Mouse (Mus musculus) intestine, embryonic 16.5 days (tissue): ENCODE results near the gene Mettl17. TPM values are rescaled to one million over a fixed set of nuclear protein-coding genes. Genes with fewer than 3 reads are reported as not detected.

ENCODE experiments used
- ATAC-seq: fragments of 200-750 bp; cut with Nextera tagmentation; 2 replicates; pipeline ENCODE4 v1.8.0; 2017; ENCODE audit warnings: moderate TSS enrichment, moderate library complexity
- H3K27ac ChIP-seq: fragments of 300-500 bp; sonication (generic); 2 replicates; pipeline ENCODE4 v1.5.1; 2014; ENCODE audit warnings: mild to moderate bottlenecking, low read length
- H3K27me3 ChIP-seq: fragments of 300-500 bp; sonication (generic); replicated peaks from 2 replicates; pipeline ENCODE4 v1.6.1; 2014; ENCODE audit warnings: low read length, control low read depth, mixed read lengths; ENCODE audit not compliant: control insufficient read depth, insufficient read depth
- H3K36me3 ChIP-seq: fragments of 300-500 bp; sonication (generic); 2 replicates; pipeline ENCODE4 v1.6.1; 2014; ENCODE audit warnings: low read length, control low read depth; ENCODE audit not compliant: control insufficient read depth, insufficient read depth
- H3K4me1 ChIP-seq: fragments of 300-500 bp; sonication (generic); 2 replicates; pipeline ENCODE4 v1.6.1; 2014; ENCODE audit warnings: low read length, control low read depth, mixed read lengths; ENCODE audit not compliant: control insufficient read depth, insufficient read depth
- H3K4me2 ChIP-seq: fragments of 300-500 bp; sonication (generic); 2 replicates; pipeline ENCODE4 v1.6.1; 2014; ENCODE audit warnings: low read depth, low read length, control low read depth
- H3K4me3 ChIP-seq: fragments of 300-500 bp; sonication (generic); 2 replicates; pipeline ENCODE4 v1.5.1; 2014; ENCODE audit warnings: mild to moderate bottlenecking, low read length
- H3K9ac ChIP-seq: fragments of 300-500 bp; sonication (generic); 2 replicates; pipeline ENCODE4 v1.6.1; 2014; ENCODE audit warnings: low read depth, low read length
- H3K9me3 ChIP-seq: fragments of 300-500 bp; sonication (generic); 2 replicates; pipeline ENCODE4 v1.6.1; 2016; ENCODE audit warnings: low read length, control low read depth; ENCODE audit not compliant: control insufficient read depth
- WGBS: fragments of 180-500 bp; shearing (Covaris S2); extraction: QIAGEN DNeasy Blood & Tissue Kit; methylation state at CpG from one replicate; pipeline ENCODE4 v1.1.7; 2014; 5-methylcytosine and 5-hydroxymethylcytosine counted together
- polyA plus RNA-seq: library from polyadenylated mRNA; unstranded; fragments of >200 nt; fragmentation: Nextera tagmentation; extraction: Ambion mirVana; gene quantifications from 2 replicates; pipeline ENCODE4 v1.2.1, GENCODE M21; 2015

The Mettl17 gene
- polyA plus RNA-seq, 1 experiment from 2014 or later = 50.3 TPM

DNA sequence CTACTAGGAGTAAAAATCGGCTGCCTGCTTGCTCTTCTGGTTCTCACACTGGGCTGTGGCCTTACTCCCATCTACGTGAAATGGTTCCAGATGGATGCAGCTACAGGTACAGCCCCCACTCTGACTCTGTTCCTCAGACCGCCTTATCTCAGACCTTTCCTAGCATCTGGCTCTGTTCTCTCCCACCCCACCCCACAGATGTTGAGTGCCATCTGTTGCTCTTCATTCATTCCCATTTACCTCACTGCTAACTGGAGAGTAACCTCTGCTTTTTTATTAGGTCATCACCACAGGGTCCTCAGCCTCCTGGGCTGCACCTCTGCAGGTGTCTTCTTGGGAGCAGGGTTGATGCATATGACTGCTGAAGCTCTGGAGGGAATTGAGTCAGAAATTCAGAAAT lies 9.2 kb downstream of the Mettl17 start:
- Histone ChIP-seq H3K36me3 (peaks cover 22% of the 10 kb centered on the region), H3K9ac (no peak overlapping the region)
- WGBS = 54% methylated on average over 3 of the region's 3 CpGs

GRCm38 (mm10) chr14:51895071-51895470 lies 10.4 kb downstream of the Mettl17 start:
- H3K4me2 ChIP-seq = no peak overlapping the region
- H3K4me3 ChIP-seq = no peak overlapping the region
- H3K27me3 ChIP-seq = no peaks in the 10 kb centered on the region
- peaks cover 13% of the 10 kb centered on the region for H3K36me3 ChIP-seq
- H3K9ac ChIP-seq = no peak overlapping the region
- 73% methylated on average over 14 of the region's 14 CpGs for WGBS
- H3K4me1 ChIP-seq = peaks cover 7% of the 10 kb centered on the region; the same call in 1 of the 2 replicates
- ATAC-seq = no peak
- H3K9me3 ChIP-seq = no peaks in the 10 kb centered on the region
- H3K27ac ChIP-seq = no peak overlapping the region

More for the DNA sequence above, 9.2 kb downstream of the Mettl17 start:
- Histone ChIP-seq H3K4me3 (no peak overlapping the region), H3K4me2 (no peak overlapping the region), H3K27ac (no peak overlapping the region), H3K4me1 (peaks cover 7% of the 10 kb centered on the region; the same call in 1 of the 2 replicates), H3K9me3 (no peaks in the 10 kb centered on the region), H3K27me3 (no peaks in the 10 kb centered on the region)
- no peak for ATAC-seq

- Histone ChIP-seq H3K9me3 (no peaks in the 10 kb centered on the region), H3K36me3 (peaks cover 8% of the 10 kb centered on the region), H3K27me3 (no peaks in the 10 kb centered on the region), H3K4me1 (peaks cover 7% of the 10 kb centered on the region; the same call in 1 of the 2 replicates), H3K4me2 (no peak overlapping the region), H3K4me3 (no peak overlapping the region), H3K9ac (no peak overlapping the region), H3K27ac (no peak overlapping the region)
- peak; percentile 61 for ATAC-seq
- WGBS = 57% methylated on average over 6 of the region's 6 CpGs
These were observed 11.4 kb downstream of the Mettl17 start for GRCm38 (mm10) chr14:51896019-51896418.

GRCm38 (mm10) chr14:51896539-51897170 lies 12.0 kb downstream of the Mettl17 start:
- no peak overlapping the region for H3K9ac ChIP-seq
- no peak overlapping the region for H3K27ac ChIP-seq
- WGBS = 59% methylated on average over 8 of the region's 8 CpGs
- no peaks in the 10 kb centered on the region for H3K9me3 ChIP-seq
- H3K36me3 ChIP-seq = peaks cover 2% of the 10 kb centered on the region; the same call in 1 of the 2 replicates
- H3K4me2 ChIP-seq = no peak overlapping the region
- ATAC-seq = peak; percentile 66
- peaks cover 7% of the 10 kb centered on the region; the same call in 1 of the 2 replicates for H3K4me1 ChIP-seq
- H3K4me3 ChIP-seq = no peak overlapping the region
- H3K27me3 ChIP-seq = no peaks in the 10 kb centered on the region

- Histone ChIP-seq H3K4me2 (no peak overlapping the region), H3K4me1 (peaks cover 12% of the 10 kb centered on the region), H3K9ac (no peak overlapping the region), H3K36me3 (no peaks in the 10 kb centered on the region), H3K4me3 (no peak overlapping the region), H3K27me3 (no peaks in the 10 kb centered on the region), H3K27ac (no peak overlapping the region), H3K9me3 (no peaks in the 10 kb centered on the region)
- 97% methylated on average over 1 of the region's 1 CpGs for WGBS
- ATAC-seq = no peak
These were observed 14.7 kb downstream of the Mettl17 start for GRCm38 (mm10) chr14:51899351-51899750.

GRCm38 (mm10) chr14:51902806-51903710 lies 18.4 kb downstream of the Mettl17 start:
- 56% methylated on average over 9 of the region's 9 CpGs for WGBS
- no peaks in the 10 kb centered on the region for H3K27me3 ChIP-seq
- H3K36me3 ChIP-seq = no peaks in the 10 kb centered on the region
- H3K27ac ChIP-seq = no peak overlapping the region; the same call in 1 of the 2 replicates
- peak; percentile 51; the same call in 1 of the 2 replicates for ATAC-seq
- peaks cover 5% of the 10 kb centered on the region for H3K4me1 ChIP-seq
- H3K9ac ChIP-seq = no peak overlapping the region
- H3K4me2 ChIP-seq = no peak overlapping the region
- no peak overlapping the region for H3K4me3 ChIP-seq
- no peaks in the 10 kb centered on the region for H3K9me3 ChIP-seq

- WGBS = 68% methylated on average over 9 of the region's 9 CpGs
- Histone ChIP-seq H3K4me2 (no peak overlapping the region), H3K27ac (0 out of 2 replicates have a peak overlapping the region, but pooled peaks have one; percentile 32), H3K4me1 (peaks cover 5% of the 10 kb centered on the region), H3K9ac (no peak overlapping the region; the same call in 1 of the 2 replicates), H3K27me3 (no peaks in the 10 kb centered on the region), H3K4me3 (no peak overlapping the region), H3K9me3 (no peaks in the 10 kb centered on the region), H3K36me3 (no peaks in the 10 kb centered on the region)
- peak; percentile 73 for ATAC-seq
These were observed 19.1 kb downstream of the Mettl17 start for GRCm38 (mm10) chr14:51903782-51904181.

- Histone ChIP-seq H3K4me2 (no peak overlapping the region), H3K9me3 (no peaks in the 10 kb centered on the region), H3K4me1 (peaks cover 5% of the 10 kb centered on the region), H3K27ac (no peak overlapping the region), H3K9ac (no peak overlapping the region), H3K36me3 (no peaks in the 10 kb centered on the region), H3K27me3 (no peaks in the 10 kb centered on the region), H3K4me3 (no peak overlapping the region)
- ATAC-seq = no peak
- 67% methylated on average over 7 of the region's 7 CpGs for WGBS
These were observed 20.1 kb downstream of the Mettl17 start for GRCm38 (mm10) chr14:51904706-51905105.

- H3K9me3 ChIP-seq = no peaks in the 10 kb centered on the region
- peaks cover 5% of the 10 kb centered on the region for H3K4me1 ChIP-seq
- no peaks in the 10 kb centered on the region for H3K27me3 ChIP-seq
- 93% methylated on average over 11 of the region's 11 CpGs for WGBS
- no peaks in the 10 kb centered on the region for H3K36me3 ChIP-seq
- H3K4me2 ChIP-seq = no peak overlapping the region
- no peak overlapping the region for H3K27ac ChIP-seq
- H3K9ac ChIP-seq = no peak overlapping the region
- no peak overlapping the region for H3K4me3 ChIP-seq
- no peak for ATAC-seq
These were observed 21.5 kb downstream of the Mettl17 start for GRCm38 (mm10) chr14:51906102-51906501.
